Mouse (Mus musculus) testis, postnatal 14 days (tissue): ENCODE data around the gene S100a14.

ENCODE experiments used
- DNase-seq: peaks from one replicate; pipeline ENCODE4 v3.0.0; 2021; ENCODE audit warnings: low spot score

S100a14 gene

DNA sequence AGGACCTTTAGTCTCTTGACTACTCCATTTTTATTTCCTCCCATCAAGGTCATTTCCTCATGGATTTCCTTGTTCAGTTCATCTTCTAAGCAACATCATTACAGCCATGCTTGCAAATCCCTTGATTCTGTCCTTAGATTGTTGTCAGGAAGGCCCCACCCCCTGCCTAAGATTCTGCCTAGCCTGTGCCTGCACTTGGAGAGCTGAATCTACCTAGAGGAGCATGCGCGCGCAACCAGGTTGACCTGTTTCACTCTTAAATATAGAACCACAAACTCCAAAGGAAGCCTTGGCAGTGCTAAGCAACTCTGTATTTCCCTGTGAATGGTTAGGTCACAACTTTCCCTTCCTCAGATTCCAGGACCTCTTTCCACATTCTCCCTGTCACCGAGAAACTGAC, 8.9 kb upstream of the S100a14 start:
- no peak for DNase-seq

DNA sequence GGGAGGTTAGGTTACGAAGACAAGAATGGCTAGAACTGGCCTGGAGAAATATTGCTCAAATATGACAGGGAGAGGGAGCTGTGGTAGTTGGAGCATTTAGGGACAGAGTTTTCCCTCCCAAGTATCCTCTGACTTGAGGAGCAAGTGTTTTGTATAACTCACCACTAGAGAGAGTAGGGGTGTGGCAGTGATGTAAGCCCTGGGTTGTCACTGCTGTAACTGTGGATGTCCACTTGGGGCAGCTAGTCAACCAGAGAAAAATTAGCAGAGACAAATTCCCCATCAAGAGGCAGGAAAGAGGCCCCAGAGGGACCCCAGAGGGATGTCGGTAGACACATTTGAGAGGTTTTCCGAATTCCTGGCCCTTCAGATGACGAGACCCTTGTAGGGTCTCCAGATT, 1.2 kb upstream of the S100a14 start:
- no peak for DNase-seq

GRCm38 (mm10) chr3:90526076-90526475, 580 bp upstream of the S100a14 start:
- no peak for DNase-seq

GRCm38 (mm10) chr3:90527291-90527873, 726 bp downstream of the S100a14 start:
- no peak for DNase-seq

DNA sequence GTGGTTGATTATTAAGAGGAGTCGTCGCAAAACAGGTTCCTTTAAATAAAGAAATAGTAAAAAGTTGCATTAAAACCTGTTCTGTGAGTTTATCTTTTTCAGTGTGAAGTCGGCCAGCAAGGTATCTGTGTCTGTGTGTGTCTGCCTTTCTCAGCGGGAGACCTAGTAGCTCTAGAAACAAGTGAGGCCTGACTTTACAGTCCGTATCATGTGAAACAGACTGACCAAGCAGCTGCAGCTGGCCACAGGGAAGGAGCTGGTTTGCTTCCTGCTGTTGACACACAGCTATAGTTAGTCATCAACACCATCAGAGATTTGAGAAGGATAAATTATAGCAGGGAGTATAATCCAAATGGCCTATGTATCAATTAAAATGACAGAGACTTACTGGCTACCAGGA, 5.1 kb downstream of the S100a14 start:
- DNase-seq = no peak

GRCm38 (mm10) chr3:90535446-90535845, 8.8 kb downstream of the S100a14 start:
- DNase-seq = no peak

DNA sequence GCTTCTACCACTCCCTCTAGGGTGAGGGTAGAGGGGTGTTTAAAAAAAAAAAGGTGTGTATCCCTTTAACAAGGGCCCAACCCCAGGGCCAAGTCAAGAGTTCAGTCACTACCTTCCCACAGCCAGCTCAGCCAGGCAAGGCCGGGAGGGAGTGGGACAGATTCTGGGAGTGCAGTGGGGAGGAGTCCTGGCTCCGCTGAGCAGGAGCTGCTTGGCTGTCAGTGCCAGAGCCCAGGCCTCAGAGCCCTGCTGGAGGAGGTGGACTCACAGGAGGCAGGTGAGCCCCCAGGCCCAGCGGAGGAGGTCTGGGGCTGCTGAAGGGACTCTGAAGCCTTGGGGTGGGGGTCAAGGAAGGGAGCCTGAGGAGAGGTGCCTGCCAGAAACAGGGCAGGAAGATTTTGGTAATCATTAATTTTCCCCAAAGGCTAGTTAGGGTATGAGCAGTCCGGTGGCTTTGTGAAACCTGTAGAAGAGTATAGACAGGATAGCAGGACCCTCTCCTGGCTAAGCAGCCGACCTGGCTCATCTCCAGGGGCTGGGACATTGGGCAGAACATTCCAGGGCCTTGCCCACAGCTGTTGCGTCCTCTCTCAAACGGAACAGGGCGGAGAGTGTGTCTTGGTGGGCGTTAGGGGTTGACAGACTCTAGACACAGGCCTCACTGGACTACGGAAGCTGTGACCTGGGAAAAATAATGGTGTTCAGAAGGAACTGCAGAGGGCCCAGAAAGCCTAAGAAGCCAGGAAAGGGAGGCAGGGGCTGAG, 10.7 kb downstream of the S100a14 start, which contains the start of gene S100a16:
Gene S100a16, plus strand, starts transcription at position 114 of the 764 bp plus-strand sequence.
- DNase-seq = peak; percentile 65

DNA sequence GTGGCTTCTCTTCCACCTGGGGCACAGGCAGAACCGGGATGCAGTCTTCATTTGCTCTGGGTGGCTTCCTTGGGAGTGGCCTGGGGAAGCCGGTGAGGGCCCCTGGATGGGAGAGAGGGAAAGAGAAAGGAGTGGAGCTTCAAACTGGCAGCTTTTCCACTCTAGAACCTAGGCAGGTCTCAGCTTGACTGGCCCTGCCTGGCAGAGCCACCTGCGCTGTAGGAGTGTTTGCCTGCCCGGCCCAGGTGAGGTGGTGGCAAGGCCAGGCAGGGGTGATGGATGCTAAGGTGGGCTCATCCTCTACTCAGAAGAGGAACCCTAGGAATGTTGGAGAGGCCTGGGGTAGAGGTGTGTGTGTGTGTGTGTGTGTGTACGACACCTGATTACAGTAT, 11.2 kb downstream of the S100a14 start:
- no peak for DNase-seq

GRCm38 (mm10) chr3:90540904-90541303, 14.2 kb downstream of the S100a14 start:
- no peak for DNase-seq

DNA sequence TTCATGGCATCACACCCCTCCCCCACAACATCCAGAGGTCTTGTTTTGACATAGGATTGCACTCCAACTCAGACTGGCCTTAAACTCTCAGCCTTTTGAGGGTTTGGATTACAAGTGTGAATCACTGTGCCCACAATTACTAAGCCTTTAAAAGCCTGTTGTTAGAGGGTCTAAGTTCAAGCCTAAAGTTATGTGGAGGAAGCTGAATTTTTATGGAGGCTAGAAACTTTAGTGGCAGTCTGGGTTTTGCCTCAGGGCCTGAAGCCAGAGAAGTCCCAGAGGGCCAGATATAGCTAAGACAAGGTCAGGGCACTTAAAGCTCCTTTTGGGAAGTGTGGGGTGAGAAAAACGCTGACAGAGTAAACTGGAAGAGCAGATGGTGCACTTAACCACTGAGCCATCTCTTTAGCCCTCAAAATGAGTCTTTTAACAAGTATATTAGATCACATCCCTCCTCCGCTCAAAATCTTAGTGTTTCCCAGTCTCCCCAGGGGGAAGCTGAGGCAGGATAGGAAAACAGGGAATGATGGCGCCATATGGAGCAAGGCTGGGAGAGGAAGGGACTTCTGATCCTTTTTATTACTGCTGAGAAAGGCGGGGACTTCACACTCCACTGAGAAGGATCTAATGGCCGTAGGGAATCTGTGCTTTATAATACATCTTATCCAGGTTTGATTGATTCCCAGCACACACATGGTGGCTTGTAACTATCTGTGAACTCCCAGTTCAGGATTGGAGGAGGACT, 23.2 kb downstream of the S100a14 start:
- DNase-seq = no peak

GRCm38 (mm10) chr3:90550421-90550790, 23.8 kb downstream of the S100a14 start:
- no peak for DNase-seq

- no peak for DNase-seq
Observed at GRCm38 (mm10) chr3:90552231-90552630, 25.6 kb downstream of the S100a14 start.

DNA sequence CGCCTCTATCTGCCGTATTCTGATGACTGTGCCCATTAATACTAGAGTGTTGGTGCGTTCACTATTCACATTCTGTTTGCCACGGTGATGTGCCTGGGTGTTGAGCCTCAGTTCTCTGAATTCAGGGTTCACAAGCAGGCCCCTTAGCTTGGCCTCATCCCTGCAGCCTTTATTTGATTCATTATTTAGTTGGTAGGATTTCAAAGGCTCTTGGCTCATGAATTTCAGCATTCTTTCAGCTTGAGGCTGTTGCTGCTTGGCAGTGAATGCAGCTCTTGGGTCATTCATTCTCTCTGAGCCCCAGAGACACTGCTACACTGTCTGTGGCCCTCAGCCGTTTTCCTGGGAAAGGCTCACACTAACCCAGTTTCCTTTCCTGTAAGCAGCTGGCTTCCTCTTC, 29.3 kb downstream of the S100a14 start:
- no peak for DNase-seq

- DNase-seq = no peak
Observed at GRCm38 (mm10) chr3:90560008-90560628, 33.5 kb downstream of the S100a14 start, which contains the start of gene S100a3. Gene S100a3, plus strand, starts transcription at chr3:90560578.

- DNase-seq = no peak
Observed at GRCm38 (mm10) chr3:90574691-90575090, 48.0 kb downstream of the S100a14 start.

DNA sequence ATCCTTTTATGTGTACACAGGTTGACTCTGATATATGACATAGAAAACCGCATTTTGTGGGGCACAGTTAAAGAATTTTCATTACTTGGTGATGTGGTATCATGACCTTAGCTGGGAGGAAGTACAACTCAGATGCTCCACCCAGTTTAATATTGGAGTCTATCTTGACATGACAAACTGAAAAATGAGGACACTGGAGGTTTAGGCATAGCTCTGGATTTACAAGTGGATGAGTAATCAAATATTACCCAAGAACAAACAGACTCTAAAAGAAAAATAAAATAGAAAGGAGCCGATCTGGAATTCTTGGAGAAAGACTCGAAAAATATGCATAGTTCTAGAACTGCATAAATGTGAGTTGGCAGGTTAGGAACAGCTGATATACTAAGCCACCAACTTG, 48.7 kb downstream of the S100a14 start:
- DNase-seq = no peak

- no peak for DNase-seq
Observed at GRCm38 (mm10) chr3:90576351-90577001, 49.8 kb downstream of the S100a14 start.
